Mouse (Mus musculus) stomach, postnatal 0 days (tissue): ENCODE measurements around the gene Csnk1e. TPM values are rescaled to one million over a fixed set of nuclear protein-coding genes. Genes with fewer than 3 reads are reported as not detected.

ENCODE experiments used
- ATAC-seq: fragments of 200-750 bp; cut with Nextera tagmentation; 2 replicates; pipeline ENCODE4 v1.8.0; 2017; ENCODE audit not compliant: low FRiP score, low TSS enrichment
- DNase-seq: peaks from one replicate; pipeline ENCODE4 v3.0.0-alpha.2; 2016; ENCODE audit warnings: low spot score
- H3K27ac ChIP-seq: fragments of 300-500 bp; sonication (generic); replicated peaks from 2 replicates; pipeline ENCODE4 v1.5.1; 2014; ENCODE audit warnings: mild to moderate bottlenecking, control low read depth
- H3K27me3 ChIP-seq: fragments of 300-500 bp; sonication (generic); 2 replicates; pipeline ENCODE4 v1.6.1; 2014; ENCODE audit warnings: low read length; ENCODE audit not compliant: control insufficient read depth, insufficient read depth
- H3K36me3 ChIP-seq: fragments of 300-500 bp; sonication (generic); 2 replicates; pipeline ENCODE4 v1.6.1; 2014; ENCODE audit warnings: low read length, mixed read lengths; ENCODE audit not compliant: control insufficient read depth, insufficient read depth
- H3K4me1 ChIP-seq: fragments of 300-500 bp; sonication (generic); replicated peaks from 2 replicates; pipeline ENCODE4 v1.6.1; 2014; ENCODE audit warnings: antibody characterized with exemption; ENCODE audit not compliant: control insufficient read depth, insufficient read depth
- H3K4me2 ChIP-seq: fragments of 300-500 bp; sonication (generic); replicated peaks from 2 replicates; pipeline ENCODE4 v1.6.1; 2014; ENCODE audit warnings: low read depth, mild to moderate bottlenecking, control low read depth, moderate library complexity
- H3K4me3 ChIP-seq: fragments of 300-500 bp; sonication (generic); 2 replicates; pipeline ENCODE4 v1.5.1; 2014; ENCODE audit warnings: low read depth, low read length, control low read depth
- H3K9ac ChIP-seq: fragments of 300-500 bp; sonication (generic); 2 replicates; pipeline ENCODE4 v1.6.1; 2014; ENCODE audit warnings: mild to moderate bottlenecking, low read length, control low read depth, mixed read lengths
- H3K9me3 ChIP-seq: fragments of 300-500 bp; sonication (generic); 2 replicates; pipeline ENCODE4 v1.6.1; 2016; ENCODE audit warnings: low read length; ENCODE audit not compliant: control insufficient read depth
- CTCF ChIP-seq: IDR thresholded peaks from 2 replicates; pipeline ENCODE4 v1.5.1; 2016; ENCODE audit warnings: antibody characterized with exemption, low read depth, mild to moderate bottlenecking, moderate library complexity
- EP300 ChIP-seq: optimal IDR thresholded peaks from 2 replicates; pipeline ENCODE3; 2016; ENCODE audit warnings: antibody characterized with exemption
- WGBS: fragments of 180-500 bp; shearing (Covaris S2); extraction: QIAGEN DNeasy Blood & Tissue Kit; methylation state at CpG from one replicate; pipeline ENCODE4 v1.1.7; 2014; 5-methylcytosine and 5-hydroxymethylcytosine counted together
- polyA plus RNA-seq: library from polyadenylated mRNA; unstranded; fragments of >200 nt; fragmentation: Nextera tagmentation; extraction: Ambion mirVana; gene quantifications from 2 replicates; pipeline ENCODE4 v1.2.1, GENCODE M21; 2015

Gene Csnk1e
- polyA plus RNA-seq, 1 experiment from 2014 or later: 44.8 TPM

GRCm38 (mm10) chr15:79396736-79397135 is 58.6 kb downstream of the Csnk1e start:
- TF ChIP-seq CTCF: peak; percentile 70
- TF ChIP-seq EP300: no peak
- Histone ChIP-seq H3K9me3 (no peaks in the 10 kb centered on the region), H3K9ac (no peak overlapping the region), H3K4me2 (no peak overlapping the region), H3K27me3 (no peaks in the 10 kb centered on the region), H3K4me3 (no peak overlapping the region), H3K27ac (no peak overlapping the region), H3K4me1 (peaks cover 12% of the 10 kb centered on the region), H3K36me3 (no peaks in the 10 kb centered on the region; the same call in 1 of the 2 replicates)
- 86% methylated on average over 11 of the region's 11 CpGs for WGBS
- DNase-seq (peak; percentile 45), ATAC-seq (peak; percentile 39; the same call in 1 of the 2 replicates)

- Histone ChIP-seq H3K27me3 (no peaks in the 10 kb centered on the region), H3K4me1 (peaks cover 15% of the 10 kb centered on the region), H3K4me3 (no peak overlapping the region), H3K9ac (no peak overlapping the region), H3K27ac (no peak overlapping the region), H3K4me2 (no peak overlapping the region), H3K36me3 (no peaks in the 10 kb centered on the region; the same call in 1 of the 2 replicates), H3K9me3 (no peaks in the 10 kb centered on the region)
- 67% methylated on average over 6 of the region's 6 CpGs for WGBS
- TF ChIP-seq CTCF: no peak
- TF ChIP-seq EP300: no peak
- DNase-seq (no peak), ATAC-seq (no peak)
Observed at GRCm38 (mm10) chr15:79395281-79395680, 60.1 kb downstream of the Csnk1e start.

GRCm38 (mm10) chr15:79394842-79395241 is 60.5 kb downstream of the Csnk1e start:
- Histone ChIP-seq H3K4me3 (no peak overlapping the region), H3K9me3 (no peaks in the 10 kb centered on the region), H3K36me3 (no peaks in the 10 kb centered on the region; the same call in 1 of the 2 replicates), H3K4me1 (peaks cover 19% of the 10 kb centered on the region), H3K27ac (no peak overlapping the region), H3K9ac (no peak overlapping the region), H3K4me2 (no peak overlapping the region), H3K27me3 (no peaks in the 10 kb centered on the region)
- TF ChIP-seq CTCF (no peak), EP300 (no peak)
- 46% methylated on average over 4 of the region's 4 CpGs for WGBS
- no peak for DNase-seq
- ATAC-seq: no peak

- H3K27ac ChIP-seq: 0 out of 2 replicates have a peak overlapping the region, but pooled peaks have one; percentile 24
- TF ChIP-seq CTCF (no peak), EP300 (no peak)
- H3K36me3 ChIP-seq: no peaks in the 10 kb centered on the region; the same call in 1 of the 2 replicates
- DNase-seq (no peak), ATAC-seq (no peak)
- no peak overlapping the region for H3K4me2 ChIP-seq
- no peak overlapping the region for H3K9ac ChIP-seq
- WGBS: 89% methylated on average over 6 of the region's 6 CpGs
- H3K27me3 ChIP-seq: no peaks in the 10 kb centered on the region
- H3K9me3 ChIP-seq: no peaks in the 10 kb centered on the region
- peaks cover 31% of the 10 kb centered on the region for H3K4me1 ChIP-seq
- H3K4me3 ChIP-seq: no peak overlapping the region
Observed at GRCm38 (mm10) chr15:79393101-79393500, 62.3 kb downstream of the Csnk1e start.

DNA sequence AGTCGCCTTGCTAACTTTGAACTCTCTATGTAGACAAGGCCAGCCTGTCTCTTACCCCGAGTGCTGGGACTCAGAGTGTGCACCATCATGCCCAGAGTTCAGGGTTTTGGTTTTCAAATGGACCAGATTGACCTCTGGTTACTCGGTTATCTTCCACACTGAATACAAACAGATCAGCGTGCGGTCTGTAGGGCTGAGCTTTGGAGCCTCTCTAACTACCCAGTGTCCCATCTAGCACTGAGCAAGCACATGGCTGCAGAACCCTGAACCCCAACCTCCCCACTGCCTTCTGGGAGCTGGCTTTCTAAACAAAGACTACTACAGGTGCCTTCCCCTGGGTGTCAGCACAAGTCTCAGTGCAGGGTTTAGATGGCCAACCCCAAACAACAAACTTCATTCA is 62.8 kb downstream of the Csnk1e start:
- no peak overlapping the region for H3K4me3 ChIP-seq
- TF ChIP-seq CTCF: no peak
- TF ChIP-seq EP300: no peak
- H3K27me3 ChIP-seq: no peaks in the 10 kb centered on the region
- WGBS: 78% methylated on average over 5 of the region's 5 CpGs
- no peaks in the 10 kb centered on the region; the same call in 1 of the 2 replicates for H3K36me3 ChIP-seq
- H3K27ac ChIP-seq: no peak overlapping the region
- DNase-seq (no peak), ATAC-seq (no peak)
- no peaks in the 10 kb centered on the region for H3K9me3 ChIP-seq
- no peak overlapping the region for H3K9ac ChIP-seq
- H3K4me2 ChIP-seq: no peak overlapping the region
- peaks cover 36% of the 10 kb centered on the region for H3K4me1 ChIP-seq

GRCm38 (mm10) chr15:79391447-79392093 is 63.8 kb downstream of the Csnk1e start:
- peaks cover 36% of the 10 kb centered on the region for H3K4me1 ChIP-seq

More at GRCm38 (mm10) chr15:79391447-79392093, 63.8 kb downstream of the Csnk1e start:
- Histone ChIP-seq H3K9me3 (no peaks in the 10 kb centered on the region), H3K4me2 (no peak overlapping the region), H3K27me3 (no peaks in the 10 kb centered on the region), H3K27ac (peak overlapping the region; percentile 61), H3K36me3 (no peaks in the 10 kb centered on the region; the same call in 1 of the 2 replicates), H3K4me3 (no peak overlapping the region), H3K9ac (0 out of 2 replicates have a peak overlapping the region, but pooled peaks have one; percentile 31)
- TF ChIP-seq CTCF: no peak
- no peak for TF ChIP-seq EP300
- peak; percentile 50 for DNase-seq
- 26% methylated on average over 7 of the region's 7 CpGs for WGBS
- no peak for ATAC-seq
